8 mouse cellular contexts compared by ENCODE assay signal in genomic region chr2:131509671-131510313, GRCm38 (mm10). TPM values are rescaled to one million over a fixed set of nuclear protein-coding genes. Genes with fewer than 3 reads are reported as not detected.
A peak's percentile ranks its signal among the peaks of the same experiment; 100 is the strongest.
DNase-seq lines count a peak whose midpoint lies in the region; ATAC-seq and TF ChIP-seq lines count a peak whose summit lies in the region.

No protein-coding gene starts in this region.

- H3K9ac ChIP-seq in heart, embryonic 14.5 days (ENCODE audit: low read length) = peak overlapping the region; percentile 62
- H3K9ac ChIP-seq in kidney, embryonic 16.5 days (replicated peaks; ENCODE audit: low read length) = peak overlapping the region; percentile 49
- no peak overlapping the region for H3K9ac ChIP-seq in liver, embryonic 16.5 days (ENCODE audit: low read depth, low read length)

- peaks cover 67% of the 10 kb centered on the region for H3K4me1 ChIP-seq in E14TG2a.4 (replicated peaks; ENCODE audit: low read depth, low read length)
- peaks cover 84% of the 10 kb centered on the region for H3K4me1 ChIP-seq in bone marrow macrophage, adult 2 months (ENCODE audit: control insufficient read depth, insufficient read depth, low read length)
- H3K4me1 ChIP-seq in erythroblast, embryonic 14.5 days (ENCODE audit: control insufficient read depth) = peaks cover 96% of the 10 kb centered on the region
- H3K4me1 ChIP-seq in heart, embryonic 14.5 days (ENCODE audit: control insufficient read depth in 2 of 2, insufficient read depth in 2 of 2, low read length in 2 of 2) = peaks cover 18 to 49% of the 10 kb centered on the region in 2 experiments
- H3K4me1 ChIP-seq in kidney, embryonic 16.5 days (ENCODE audit: insufficient read depth, low read length) = peaks cover 29% of the 10 kb centered on the region
- H3K4me1 ChIP-seq in liver, embryonic 16.5 days (ENCODE audit: control insufficient read depth, low read depth, low read length) = peaks cover 37% of the 10 kb centered on the region

- no peaks in the 10 kb centered on the region for H3K9me3 ChIP-seq in E14TG2a.4 (ENCODE audit: low read length)
- H3K9me3 ChIP-seq in erythroblast, embryonic 14.5 days (ENCODE audit: control insufficient read depth, low read length) = no peaks in the 10 kb centered on the region
- H3K9me3 ChIP-seq in heart, embryonic 14.5 days (ENCODE audit: control insufficient read depth, low read length) = no peaks in the 10 kb centered on the region
- no peaks in the 10 kb centered on the region for H3K9me3 ChIP-seq in kidney, embryonic 16.5 days (ENCODE audit: low read length)
- no peaks in the 10 kb centered on the region for H3K9me3 ChIP-seq in liver, embryonic 16.5 days (replicated peaks; ENCODE audit: control insufficient read depth, low read length)

- peak; percentile 29; the same call in 1 of the 2 replicates for ATAC-seq in heart, embryonic 14.5 days (ENCODE audit: insufficient number of reproducible peaks, insufficient read depth, low FRiP score, low read depth)
- peak; percentile 61 for ATAC-seq in kidney, embryonic 16.5 days (ENCODE audit: low FRiP score, low TSS enrichment)
- ATAC-seq in liver, embryonic 16.5 days (ENCODE audit: low read depth) = peak; percentile 56

- no peaks in the 10 kb centered on the region for H3K27me3 ChIP-seq in E14TG2a.4 (ENCODE audit: insufficient read depth, low read length)
- H3K27me3 ChIP-seq in erythroblast, embryonic 14.5 days (ENCODE audit: control insufficient read depth) = no peaks in the 10 kb centered on the region
- no peaks in the 10 kb centered on the region for H3K27me3 ChIP-seq in heart, embryonic 14.5 days (ENCODE audit: control insufficient read depth, insufficient read depth, low read length)
- no peaks in the 10 kb centered on the region for H3K27me3 ChIP-seq in kidney, embryonic 16.5 days (ENCODE audit: insufficient read depth, low read length)
- no peaks in the 10 kb centered on the region for H3K27me3 ChIP-seq in liver, embryonic 16.5 days (ENCODE audit: control insufficient read depth, insufficient read depth, low read depth, low read length)

- H3K36me3 ChIP-seq in E14TG2a.4 (ENCODE audit: insufficient read depth, low read length) = peaks cover 13% of the 10 kb centered on the region
- H3K36me3 ChIP-seq in erythroblast, embryonic 14.5 days (ENCODE audit: control insufficient read depth) = peaks cover 99% of the 10 kb centered on the region
- no peaks in the 10 kb centered on the region for H3K36me3 ChIP-seq in heart, embryonic 14.5 days (ENCODE audit: control insufficient read depth, insufficient read depth, low read length)
- H3K36me3 ChIP-seq in kidney, embryonic 16.5 days (ENCODE audit: insufficient read depth, low read length) = no peaks in the 10 kb centered on the region
- peaks cover 2% of the 10 kb centered on the region; the same call in 1 of the 2 replicates for H3K36me3 ChIP-seq in liver, embryonic 16.5 days (ENCODE audit: control insufficient read depth, insufficient read depth)

- peak; percentile 37 for TF ChIP-seq CTCF in E14TG2a.4 (conservative IDR thresholded peaks at IDR 0.05; ENCODE audit: low read length)
- peak; percentile 86 for TF ChIP-seq CTCF in bone marrow macrophage, adult 2 months (IDR thresholded peaks at IDR 0.05; ENCODE audit: low read depth, low read length)

- no peak for TF ChIP-seq POLR2A in bone marrow macrophage, adult 2 months (IDR thresholded peaks at IDR 0.05; ENCODE audit: borderline replicate concordance, low read depth, low read length)

- peak overlapping the region; percentile 71 for H3K4me3 ChIP-seq in E14TG2a.4 (replicated peaks; ENCODE audit: low read length)
- peak overlapping the region; percentile 9 for H3K4me3 ChIP-seq in bone marrow macrophage, adult 2 months (ENCODE audit: insufficient read depth, low read length)
- H3K4me3 ChIP-seq in erythroblast, embryonic 14.5 days (replicated peaks) = peak overlapping the region; percentile 39
- peak overlapping the region; percentile 24 to 27 for H3K4me3 ChIP-seq in heart, embryonic 14.5 days (ENCODE audit: control insufficient read depth in 1 of 2, insufficient read depth in 1 of 2, low read depth in 1 of 2, low read length in 2 of 2)
- peak overlapping the region; percentile 32 for H3K4me3 ChIP-seq in kidney, embryonic 16.5 days (ENCODE audit: low read length)
- H3K4me3 ChIP-seq in liver, embryonic 16.5 days (ENCODE audit: low read depth, low read length) = peak overlapping the region; percentile 13; the same call in 1 of the 2 replicates

- 10% methylated on average over 17 of the region's 17 CpGs for WGBS in heart, embryonic 14.5 days
- WGBS in kidney, embryonic 16.5 days = 14% methylated on average over 17 of the region's 17 CpGs
- 14% methylated on average over 17 of the region's 17 CpGs for WGBS in liver, embryonic 16.5 days (ENCODE audit: insufficient replicate concordance)

- peak overlapping the region; percentile 46 for H3K27ac ChIP-seq in bone marrow macrophage, adult 2 months (ENCODE audit: insufficient read depth, low read depth, low read length)
- H3K27ac ChIP-seq in heart, embryonic 14.5 days (replicated peaks in 1 of 2; ENCODE audit: control insufficient read depth in 1 of 2, insufficient read depth in 1 of 2, low read depth in 2 of 2, low read length in 2 of 2) = peak overlapping the region; percentile 53 to 54
- H3K27ac ChIP-seq in kidney, embryonic 16.5 days (ENCODE audit: low read length) = no peak overlapping the region
- no peak overlapping the region for H3K27ac ChIP-seq in liver, embryonic 16.5 days (ENCODE audit: low read length)

- H3K4me2 ChIP-seq in heart, embryonic 14.5 days (ENCODE audit: low read length) = peak overlapping the region; percentile 64
- peak overlapping the region; percentile 62 for H3K4me2 ChIP-seq in kidney, embryonic 16.5 days (replicated peaks; ENCODE audit: low read depth, low read length)
- peak overlapping the region; percentile 38 for H3K4me2 ChIP-seq in liver, embryonic 16.5 days (ENCODE audit: low read depth, low read length)

- DNase-seq in neural tube, embryonic 10.5 days (ENCODE audit: extremely low spot score, low spot score) = peak; percentile 62
- peak; percentile 39 for DNase-seq in testis, postnatal 14 days (ENCODE audit: low spot score)

RNA-seq across cellular contexts. Expression of gene Smox, which starts 18.5 kb away (rescaled TPM):
- polyA plus RNA-seq in bone marrow macrophage, adult 2 months (2012; ENCODE audit: insufficient read depth, insufficient read length, missing spikeins) = 86.4 and 97.4 TPM in 2 replicates
- polyA plus RNA-seq in erythroblast, embryonic 14.5 days (2012) = 178 and 191 TPM in 2 replicates
- 17.7 and 19.4 TPM in 2 replicates for polyA plus RNA-seq in heart, embryonic 14.5 days (2014; fragmentation: Nextera tagmentation; extraction: Ambion mirVana)
- polyA plus RNA-seq in kidney, embryonic 16.5 days (2015; fragmentation: Nextera tagmentation; extraction: Ambion mirVana) = 39.1 and 39.7 TPM in 2 replicates
- 85.1 and 89.1 TPM in 2 replicates for polyA plus RNA-seq in liver, embryonic 16.5 days (2015; fragmentation: Nextera tagmentation; extraction: Ambion mirVana)

RNA-seq across cellular contexts. Expression of gene Adra1d, which starts 52.3 kb away (rescaled TPM):
- polyA plus RNA-seq in bone marrow macrophage, adult 2 months (2012; ENCODE audit: insufficient read depth, insufficient read length, missing spikeins) = not detected in 2 replicates
- polyA plus RNA-seq in erythroblast, embryonic 14.5 days (2012) = not detected in 2 replicates
- polyA plus RNA-seq in heart, embryonic 14.5 days (2014; fragmentation: Nextera tagmentation; extraction: Ambion mirVana) = 1.1 TPM in 2 replicates
- 1.1 and 1.4 TPM in 2 replicates for polyA plus RNA-seq in kidney, embryonic 16.5 days (2015; fragmentation: Nextera tagmentation; extraction: Ambion mirVana)
- polyA plus RNA-seq in liver, embryonic 16.5 days (2015; fragmentation: Nextera tagmentation; extraction: Ambion mirVana) = 0.11 and 0.22 TPM in 2 replicates

Comparison
In these comparisons a context has a peak if more than half of its experiments do, and no peak if none do; other contexts are left out.
1. H3K4me3 ChIP-seq: peak in every context shown above with its lines; median percentile 71 in E14TG2a.4; 39 in erythroblast, embryonic 14.5 days; 32 in kidney, embryonic 16.5 days; 26 in heart, embryonic 14.5 days; 13 in liver, embryonic 16.5 days; 9 in bone marrow macrophage, adult 2 months.
2. H3K27ac ChIP-seq: peak in bone marrow macrophage, adult 2 months (single experiment) and heart, embryonic 14.5 days (2 of 2); none in kidney, embryonic 16.5 days (single experiment) and liver, embryonic 16.5 days (single experiment).
3. Peak in every context shown above with its lines, with median percentiles within 50 percentile points of each other: ATAC-seq and H3K4me2 ChIP-seq.